Mouse (Mus musculus): Measurements from ENCODE around the gene Inpp4b. TPM values are rescaled to one million over a fixed set of nuclear protein-coding genes. Genes with fewer than 3 reads are reported as not detected.
A peak's percentile ranks its signal among the peaks of the same experiment; 100 is the strongest.

The Inpp4b gene
- 5.0 and 5.7 TPM in 2 replicates for polyA plus RNA-seq (2016; fragmentation: Nextera tagmentation; extraction: Ambion mirVana)

- Histone ChIP-seq H3K27ac (replicated peaks) (no peak within 1 kb of the TSS), H3K9ac (replicated peaks) (peak within 1 kb of the TSS; percentile 61), H3K9me3 (no peaks in the 10 kb centered on the region), H3K4me1 (0 out of 2 replicates have a peak, but pooled peaks cover 3% of the 10 kb centered on the region), H3K36me3 (no peaks in the 10 kb centered on the region), H3K27me3 (peaks cover 10% of the 10 kb centered on the region), H3K4me2 (replicated peaks) (peak within 1 kb of the TSS; percentile 97), H3K4me3 (peak within 1 kb of the TSS; percentile 66)
- ATAC-seq (ENCODE audit: low FRiP score, low read depth) = peak; percentile 79
- under 1% methylated on average over 45 of the region's 46 CpGs for WGBS
Measured at GRCm38 (mm10) chr8:81342236-81342998, at the start of gene Inpp4b. Gene Inpp4b (plus strand): TSS chr8:81342556.

GRCm38 (mm10) chr8:81335250-81335649 is 7.1 kb upstream of the Inpp4b start:
- Histone ChIP-seq H3K9ac (replicated peaks) (no peak overlapping the region), H3K9me3 (no peaks in the 10 kb centered on the region), H3K27me3 (no peaks in the 10 kb centered on the region), H3K4me3 (no peak overlapping the region), H3K4me2 (replicated peaks) (no peak overlapping the region), H3K4me1 (no peaks in the 10 kb centered on the region), H3K27ac (replicated peaks) (no peak overlapping the region), H3K36me3 (no peaks in the 10 kb centered on the region)
- ATAC-seq (ENCODE audit: low FRiP score, low read depth) = no peak
- WGBS = 66% methylated on average over 2 of the region's 2 CpGs

GRCm38 (mm10) chr8:81341191-81341590 is 1.2 kb upstream of the Inpp4b start:
- H3K9ac ChIP-seq (replicated peaks) = no peak overlapping the region
- no peaks in the 10 kb centered on the region for H3K36me3 ChIP-seq
- H3K4me1 ChIP-seq = 0 out of 2 replicates have a peak, but pooled peaks cover 3% of the 10 kb centered on the region
- H3K27ac ChIP-seq (replicated peaks) = no peak overlapping the region
- H3K27me3 ChIP-seq = peaks cover 10% of the 10 kb centered on the region
- ATAC-seq (ENCODE audit: low FRiP score, low read depth) = peak; percentile 7; the same call in 1 of the 2 replicates
- peak overlapping the region; percentile 66 for H3K4me3 ChIP-seq
- WGBS = 47% methylated on average over 5 of the region's 5 CpGs
- H3K9me3 ChIP-seq = no peaks in the 10 kb centered on the region
- peak overlapping the region; percentile 97 for H3K4me2 ChIP-seq (replicated peaks)

- WGBS = 1% methylated on average over 23 of the region's 23 CpGs
Measured at GRCm38 (mm10) chr8:81341591-81342235, 643 bp upstream of the Inpp4b start.

GRCm38 (mm10) chr8:81342999-81343302 is 595 bp downstream of the Inpp4b start:
- no peaks in the 10 kb centered on the region for H3K36me3 ChIP-seq
- WGBS = 27% methylated on average over 2 of the region's 3 CpGs
- no peaks in the 10 kb centered on the region for H3K9me3 ChIP-seq
- no peak overlapping the region for H3K27ac ChIP-seq (replicated peaks)
- H3K9ac ChIP-seq (replicated peaks) = peak overlapping the region; percentile 61
- peak; percentile 11; the same call in 1 of the 2 replicates for ATAC-seq (ENCODE audit: low FRiP score, low read depth)
- peak overlapping the region; percentile 97 for H3K4me2 ChIP-seq (replicated peaks)
- H3K27me3 ChIP-seq = peaks cover 10% of the 10 kb centered on the region
- H3K4me3 ChIP-seq = peak overlapping the region; percentile 66
- 0 out of 2 replicates have a peak, but pooled peaks cover 3% of the 10 kb centered on the region for H3K4me1 ChIP-seq

More at GRCm38 (mm10) chr8:81341591-81342235, 643 bp upstream of the Inpp4b start:
- H3K4me2 ChIP-seq (replicated peaks) = peak overlapping the region; percentile 97
- no peaks in the 10 kb centered on the region for H3K36me3 ChIP-seq
- H3K27me3 ChIP-seq = peaks cover 10% of the 10 kb centered on the region
- no peak overlapping the region for H3K27ac ChIP-seq (replicated peaks)
- peak overlapping the region; percentile 66 for H3K4me3 ChIP-seq
- no peaks in the 10 kb centered on the region for H3K9me3 ChIP-seq
- H3K9ac ChIP-seq (replicated peaks) = peak overlapping the region; percentile 61
- 0 out of 2 replicates have a peak, but pooled peaks cover 3% of the 10 kb centered on the region for H3K4me1 ChIP-seq
- peak; percentile 80 for ATAC-seq (ENCODE audit: low FRiP score, low read depth)

GRCm38 (mm10) chr8:81345170-81345697 is 2.9 kb downstream of the Inpp4b start:
- WGBS = 89% methylated on average over 2 of the region's 2 CpGs
- no peaks in the 10 kb centered on the region for H3K36me3 ChIP-seq
- no peak overlapping the region for H3K27ac ChIP-seq (replicated peaks)
- 0 out of 2 replicates have a peak, but pooled peaks cover 3% of the 10 kb centered on the region for H3K4me1 ChIP-seq
- H3K27me3 ChIP-seq = peaks cover 10% of the 10 kb centered on the region
- no peak overlapping the region for H3K9ac ChIP-seq (replicated peaks)
- no peak for ATAC-seq (ENCODE audit: low FRiP score, low read depth)
- H3K4me3 ChIP-seq = no peak overlapping the region
- no peaks in the 10 kb centered on the region for H3K9me3 ChIP-seq
- H3K4me2 ChIP-seq (replicated peaks) = no peak overlapping the region

GRCm38 (mm10) chr8:81349452-81349851 is 7.1 kb downstream of the Inpp4b start:
- 81% methylated on average over 1 of the region's 1 CpGs for WGBS
- no peak for ATAC-seq (ENCODE audit: low FRiP score, low read depth)

GRCm38 (mm10) chr8:81353460-81353859 is 11.1 kb downstream of the Inpp4b start:
- H3K4me3 ChIP-seq = no peak overlapping the region
- no peak overlapping the region for H3K27ac ChIP-seq (replicated peaks)
- no peak overlapping the region for H3K9ac ChIP-seq (replicated peaks)
- H3K27me3 ChIP-seq = no peaks in the 10 kb centered on the region
- no peak for ATAC-seq (ENCODE audit: low FRiP score, low read depth)
- no peaks in the 10 kb centered on the region for H3K36me3 ChIP-seq
- no peaks in the 10 kb centered on the region for H3K4me1 ChIP-seq
- H3K9me3 ChIP-seq = no peaks in the 10 kb centered on the region
- WGBS = 92% methylated on average over 5 of the region's 5 CpGs
- no peak overlapping the region for H3K4me2 ChIP-seq (replicated peaks)

More at GRCm38 (mm10) chr8:81349452-81349851, 7.1 kb downstream of the Inpp4b start:
- Histone ChIP-seq H3K27ac (replicated peaks) (no peak overlapping the region), H3K4me1 (no peaks in the 10 kb centered on the region), H3K27me3 (no peaks in the 10 kb centered on the region), H3K9me3 (no peaks in the 10 kb centered on the region), H3K4me3 (no peak overlapping the region), H3K4me2 (replicated peaks) (no peak overlapping the region), H3K36me3 (no peaks in the 10 kb centered on the region), H3K9ac (replicated peaks) (no peak overlapping the region)

- Histone ChIP-seq H3K36me3 (no peaks in the 10 kb centered on the region), H3K4me1 (no peaks in the 10 kb centered on the region), H3K9me3 (no peaks in the 10 kb centered on the region), H3K4me3 (no peak overlapping the region), H3K9ac (replicated peaks) (no peak overlapping the region), H3K4me2 (replicated peaks) (no peak overlapping the region), H3K27ac (replicated peaks) (no peak overlapping the region), H3K27me3 (no peaks in the 10 kb centered on the region)
- no peak for ATAC-seq (ENCODE audit: low FRiP score, low read depth)
- 85% methylated on average over 6 of the region's 6 CpGs for WGBS
Measured at GRCm38 (mm10) chr8:81358108-81358507, 15.8 kb downstream of the Inpp4b start.

GRCm38 (mm10) chr8:81360518-81360917 is 18.2 kb downstream of the Inpp4b start:
- ATAC-seq (ENCODE audit: low FRiP score, low read depth) = no peak
- no peak overlapping the region for H3K27ac ChIP-seq (replicated peaks)
- H3K27me3 ChIP-seq = no peaks in the 10 kb centered on the region
- H3K4me3 ChIP-seq = no peak overlapping the region
- 88% methylated on average over 2 of the region's 2 CpGs for whole genome bisulfite sequencing
- H3K4me1 ChIP-seq = no peaks in the 10 kb centered on the region
- no peaks in the 10 kb centered on the region for H3K9me3 ChIP-seq
- H3K4me2 ChIP-seq (replicated peaks) = no peak overlapping the region
- no peaks in the 10 kb centered on the region for H3K36me3 ChIP-seq
- no peak overlapping the region for H3K9ac ChIP-seq (replicated peaks)

- 99% methylated on average over 2 of the region's 2 CpGs for WGBS
- Histone ChIP-seq H3K9me3 (no peaks in the 10 kb centered on the region), H3K9ac (replicated peaks) (no peak overlapping the region), H3K27me3 (no peaks in the 10 kb centered on the region), H3K36me3 (no peaks in the 10 kb centered on the region), H3K4me2 (replicated peaks) (no peak overlapping the region), H3K4me1 (no peaks in the 10 kb centered on the region), H3K4me3 (no peak overlapping the region), H3K27ac (replicated peaks) (no peak overlapping the region)
- no peak for ATAC-seq (ENCODE audit: low FRiP score, low read depth)
Measured at GRCm38 (mm10) chr8:81361162-81361561, 18.8 kb downstream of the Inpp4b start.

- Histone ChIP-seq H3K9ac (replicated peaks) (no peak overlapping the region), H3K36me3 (no peaks in the 10 kb centered on the region), H3K4me3 (no peak overlapping the region), H3K27me3 (no peaks in the 10 kb centered on the region), H3K9me3 (no peaks in the 10 kb centered on the region), H3K4me1 (no peaks in the 10 kb centered on the region; the same call in 1 of the 2 replicates), H3K27ac (replicated peaks) (no peak overlapping the region), H3K4me2 (replicated peaks) (no peak overlapping the region)
- WGBS = 69% methylated on average over 5 of the region's 5 CpGs
- no peak for ATAC-seq (ENCODE audit: low FRiP score, low read depth)
Measured at GRCm38 (mm10) chr8:81370607-81371006, 28.3 kb downstream of the Inpp4b start.
